In genomic region chr7:105553456-105554211, GRCm38 (mm10) we compare ENCODE assay signal across 8 mouse cellular contexts. TPM values are rescaled to one million over a fixed set of nuclear protein-coding genes. Genes with fewer than 3 reads are reported as not detected.
DNase-seq lines count a peak whose midpoint lies in the region; ATAC-seq and TF ChIP-seq lines count a peak whose summit lies in the region.

No protein-coding gene starts in this region.

- no peak for TF ChIP-seq CTCF in CH12.LX (conservative IDR thresholded peaks at IDR 0.05 in 1 of 2, IDR thresholded peaks at IDR 0.05 in 1 of 2; ENCODE audit: low read depth in 2 of 2, low read length in 2 of 2)

- peaks cover 7% of the 10 kb centered on the region for H3K36me3 ChIP-seq in heart, embryonic 11.5 days (ENCODE audit: control insufficient read depth, insufficient read depth, low read length)
- H3K36me3 ChIP-seq in CH12.LX (replicated peaks in 1 of 2; ENCODE audit: control insufficient read depth in 1 of 2, insufficient read depth in 1 of 2, low read length in 1 of 2), result peaks cover 11 to 27% of the 10 kb centered on the region in 2 experiments
- H3K36me3 ChIP-seq in forebrain, embryonic 11.5 days (ENCODE audit: control insufficient read depth, insufficient read depth, low read length), result no peaks in the 10 kb centered on the region; the same call in 1 of the 2 replicates
- H3K36me3 ChIP-seq in limb, embryonic 14.5 days (ENCODE audit: control insufficient read depth, insufficient read depth, low read length), result peaks cover 12% of the 10 kb centered on the region

- no peak for TF ChIP-seq RAD21 in CH12.LX (IDR thresholded peaks at IDR 0.05; ENCODE audit: low read depth, low read length)

- H3K9ac ChIP-seq in heart, embryonic 11.5 days (ENCODE audit: low read depth, low read length), result peak overlapping the region; percentile 77; the same call in 1 of the 2 replicates
- H3K9ac ChIP-seq in CH12.LX (ENCODE audit: insufficient read depth, low read depth), result peak overlapping the region; percentile 4; the same call in 1 of the 2 replicates
- H3K9ac ChIP-seq in forebrain, embryonic 11.5 days (ENCODE audit: low read length), result peak overlapping the region; percentile 48
- H3K9ac ChIP-seq in limb, embryonic 14.5 days (ENCODE audit: low read depth, low read length, severe bottlenecking), result peak overlapping the region; percentile 60

- TF ChIP-seq EP300 in CH12.LX (IDR thresholded peaks at IDR 0.05; ENCODE audit: low read length), result no peak

- DNase-seq in heart, adult 8-10 months (ENCODE audit: low spot score), result no peak
- DNase-seq in CH12.LX (ENCODE audit: extremely low read depth), result no peak
- DNase-seq in forebrain, embryonic 11.5 days (ENCODE audit: low spot score), result no peak
- DNase-seq in limb, embryonic 14.5 days (ENCODE audit: low spot score), result no peak
- no peak for DNase-seq in frontal cortex, postnatal 10 days (ENCODE audit: low spot score in 2 of 2)
- no peak for DNase-seq in urinary bladder, postnatal 25 days (ENCODE audit: low spot score)
- DNase-seq in embryo, embryonic 11 days, result no peak

- H3K4me3 ChIP-seq in heart, embryonic 11.5 days (ENCODE audit: low read depth, low read length), result peak overlapping the region; percentile 71
- peak overlapping the region; percentile 41 to 80 (median 76) for H3K4me3 ChIP-seq in CH12.LX (replicated peaks in 1 of 3; ENCODE audit: low read depth in 2 of 3, low read length in 2 of 3, poor library complexity in 1 of 3)
- H3K4me3 ChIP-seq in forebrain, embryonic 11.5 days (ENCODE audit: low read depth, low read length), result peak overlapping the region; percentile 42
- H3K4me3 ChIP-seq in limb, embryonic 14.5 days (replicated peaks; ENCODE audit: low read length), result peak overlapping the region; percentile 52

- in situ Hi-C loops in CH12.LX (cut with MboI; ENCODE audit: low pct_ligation_motif_present, low pct_unique_long_range_greater_than_20kb, low sequenced_read_pairs), result no loop called here

- peak overlapping the region; percentile 73; the same call in 1 of the 2 replicates for H3K27ac ChIP-seq in heart, embryonic 11.5 days (ENCODE audit: low read depth, low read length)
- no peak overlapping the region for H3K27ac ChIP-seq in CH12.LX (ENCODE audit: insufficient read depth, low read depth)
- no peak overlapping the region for H3K27ac ChIP-seq in forebrain, embryonic 11.5 days (ENCODE audit: low read depth, low read length)
- no peak overlapping the region for H3K27ac ChIP-seq in limb, embryonic 14.5 days (replicated peaks; ENCODE audit: low read depth, low read length)

- WGBS in heart, embryonic 11.5 days (ENCODE audit: insufficient replicate concordance), result 29% methylated on average over 26 of the region's 27 CpGs
- 32% methylated on average over 26 of the region's 27 CpGs for WGBS in forebrain, embryonic 11.5 days
- WGBS in limb, embryonic 14.5 days, result 29% methylated on average over 27 of the region's 27 CpGs

- ATAC-seq in heart, embryonic 11.5 days (replicated peaks; ENCODE audit: insufficient number of reproducible peaks, low FRiP score, low TSS enrichment), result no peak
- ATAC-seq in forebrain, embryonic 11.5 days (replicated peaks; ENCODE audit: low FRiP score), result peak; percentile 32; the same call in 1 of the 2 replicates
- ATAC-seq in limb, embryonic 14.5 days (ENCODE audit: low FRiP score, low read depth), result no peak

- dilution Hi-C loops in CH12.LX (cut with MboI; ENCODE audit: extremely low pct_ligation_motif_present, extremely low pct_unique_long_range_greater_than_20kb, low sequenced_read_pairs), result no loop called here

- no peaks in the 10 kb centered on the region for H3K27me3 ChIP-seq in heart, embryonic 11.5 days (ENCODE audit: control insufficient read depth, insufficient read depth, low read length)
- H3K27me3 ChIP-seq in CH12.LX (replicated peaks), result no peaks in the 10 kb centered on the region
- H3K27me3 ChIP-seq in forebrain, embryonic 11.5 days (ENCODE audit: control insufficient read depth, insufficient read depth, low read length), result no peaks in the 10 kb centered on the region
- no peaks in the 10 kb centered on the region for H3K27me3 ChIP-seq in limb, embryonic 14.5 days (ENCODE audit: control insufficient read depth, insufficient read depth, low read length)

- peak overlapping the region; percentile 68 for H3K4me2 ChIP-seq in heart, embryonic 11.5 days
- peak overlapping the region; percentile 27; the same call in 1 of the 2 replicates for H3K4me2 ChIP-seq in CH12.LX (ENCODE audit: insufficient read depth, low read depth, poor library complexity, severe bottlenecking)
- peak overlapping the region; percentile 85 for H3K4me2 ChIP-seq in forebrain, embryonic 11.5 days (ENCODE audit: low read depth, low read length, severe bottlenecking)
- H3K4me2 ChIP-seq in limb, embryonic 14.5 days (replicated peaks; ENCODE audit: low read depth, low read length, severe bottlenecking), result peak overlapping the region; percentile 75

- no peaks in the 10 kb centered on the region for H3K79me2 ChIP-seq in CH12.LX (replicated peaks; ENCODE audit: control insufficient read depth, extremely low read depth, insufficient read depth, poor library complexity, severe bottlenecking)

- H3K4me1 ChIP-seq in heart, embryonic 11.5 days (ENCODE audit: control insufficient read depth, insufficient read depth, low read length), result peaks cover 11% of the 10 kb centered on the region
- H3K4me1 ChIP-seq in CH12.LX (ENCODE audit: control insufficient read depth in 1 of 2, insufficient read depth in 2 of 2), result peaks cover 9 to 21% of the 10 kb centered on the region in 2 experiments
- 0 out of 2 replicates have a peak, but pooled peaks cover 4% of the 10 kb centered on the region for H3K4me1 ChIP-seq in forebrain, embryonic 11.5 days (replicated peaks; ENCODE audit: control insufficient read depth, insufficient read depth, low read length)
- H3K4me1 ChIP-seq in limb, embryonic 14.5 days (ENCODE audit: control insufficient read depth, insufficient read depth, low read length), result peaks cover 18% of the 10 kb centered on the region

- no peak for TF ChIP-seq POLR2A in CH12.LX (IDR thresholded peaks at IDR 0.05; ENCODE audit: low read depth, low read length)
- no peak for TF ChIP-seq POLR2A in limb, embryonic 14.5 days (IDR thresholded peaks at IDR 0.05; ENCODE audit: borderline replicate concordance, extremely low read depth, insufficient read depth, insufficient read length)

- H3K9me3 ChIP-seq in heart, embryonic 11.5 days (replicated peaks; ENCODE audit: control insufficient read depth, low read length), result no peaks in the 10 kb centered on the region
- H3K9me3 ChIP-seq in CH12.LX (replicated peaks; ENCODE audit: low read length), result no peaks in the 10 kb centered on the region
- H3K9me3 ChIP-seq in forebrain, embryonic 11.5 days (ENCODE audit: control insufficient read depth, low read length), result no peaks in the 10 kb centered on the region
- no peaks in the 10 kb centered on the region for H3K9me3 ChIP-seq in limb, embryonic 14.5 days (ENCODE audit: control insufficient read depth, low read length)

TF ChIP-seq in CH12.LX, 34 proteins besides CTCF, POLR2A, EP300 and RAD21:
- TF ChIP-seq ZNF384 (IDR thresholded peaks at IDR 0.05; ENCODE audit: low read depth, low read length) (peak; percentile 91), NELFE (IDR thresholded peaks at IDR 0.05; ENCODE audit: low read depth, low read length) (no peak), NRF1 (IDR thresholded peaks at IDR 0.05; ENCODE audit: low read depth, low read length) (no peak), IRF4 (IDR thresholded peaks at IDR 0.05; ENCODE audit: low read depth, low read length) (no peak)

RNA-seq across cellular contexts. Expression of gene Smpd1, which starts 0.5 kb away (rescaled TPM):
- polyA plus RNA-seq in heart, embryonic 11.5 days (2014; fragmentation: Nextera tagmentation; extraction: Ambion mirVana), result 53.8 and 62.2 TPM in 2 replicates
- 100 to 1,000 TPM; 168 to 182 (median 178) TPM for total RNA-seq in heart, adult 8-10 months (2022)
- total RNA-seq in CH12.LX (2012; rRNA removed) (19.3 and 22.5 TPM in 2 replicates), CH12.LX (2014; rRNA removed) (13.7 and 16.9 TPM in 2 replicates)
- 13.7 and 17.9 TPM in 2 replicates for polyA plus RNA-seq in CH12.LX (2012; ENCODE audit: insufficient read length, low read depth)
- polyA plus RNA-seq in forebrain, embryonic 11.5 days (2014; fragmentation: Nextera tagmentation; extraction: Ambion mirVana), result 35.1 and 42.1 TPM in 2 replicates
- polyA plus RNA-seq in limb, embryonic 14.5 days (2012; rRNA removed), result 33.7 and 45.5 TPM in 2 replicates
- polyA plus RNA-seq in limb, embryonic 14.5 days (2014; fragmentation: Nextera tagmentation; extraction: Ambion mirVana), result 49.5 and 52.3 TPM in 2 replicates

RNA-seq across cellular contexts. Expression of gene Apbb1, which starts 27.8 kb away (rescaled TPM):
- polyA plus RNA-seq in heart, embryonic 11.5 days (2014; fragmentation: Nextera tagmentation; extraction: Ambion mirVana), result 43.5 and 49.7 TPM in 2 replicates
- total RNA-seq in heart, adult 8-10 months (2022), result 100 to 1,000 TPM; 118 to 143 (median 136) TPM
- total RNA-seq in CH12.LX (2012; rRNA removed) (1.8 and 3.2 TPM in 2 replicates), CH12.LX (2014; rRNA removed) (1.2 and 3.3 TPM in 2 replicates)
- polyA plus RNA-seq in CH12.LX (2012; ENCODE audit: insufficient read length, low read depth), result 1.1 and 2.1 TPM in 2 replicates
- polyA plus RNA-seq in forebrain, embryonic 11.5 days (2014; fragmentation: Nextera tagmentation; extraction: Ambion mirVana), result 106 and 117 TPM in 2 replicates
- 55.1 and 80.3 TPM in 2 replicates for polyA plus RNA-seq in limb, embryonic 14.5 days (2012; rRNA removed)
- 30.3 and 34.5 TPM in 2 replicates for polyA plus RNA-seq in limb, embryonic 14.5 days (2014; fragmentation: Nextera tagmentation; extraction: Ambion mirVana)

RNA-seq across cellular contexts. Expression of gene Hpx, which starts 46.3 kb away (rescaled TPM):
- polyA plus RNA-seq in heart, embryonic 11.5 days (2014; fragmentation: Nextera tagmentation; extraction: Ambion mirVana), result 0.76 and 1.4 TPM in 2 replicates
- total RNA-seq in heart, adult 8-10 months (2022), result under 1 TPM in 1 of 4 experiments, not detected in 3; 0.28 TPM
- total RNA-seq in CH12.LX (2012; rRNA removed) (not detected in 2 replicates), CH12.LX (2014; rRNA removed) (not detected in 2 replicates)
- polyA plus RNA-seq in CH12.LX (2012; ENCODE audit: insufficient read length, low read depth), result not detected in 2 replicates
- not detected in 2 replicates for polyA plus RNA-seq in forebrain, embryonic 11.5 days (2014; fragmentation: Nextera tagmentation; extraction: Ambion mirVana)
- polyA plus RNA-seq in limb, embryonic 14.5 days (2012; rRNA removed), result 0.96 and 1.1 TPM in 2 replicates
- 0.26 TPM in 1 of 2 replicates, not detected in the other for polyA plus RNA-seq in limb, embryonic 14.5 days (2014; fragmentation: Nextera tagmentation; extraction: Ambion mirVana)

Comparison
In these comparisons a context has a peak if more than half of its experiments do, and no peak if none do; other contexts are left out.
1. H3K4me2 ChIP-seq: peak in every context shown above with its lines; median percentile 85 in forebrain, embryonic 11.5 days; 75 in limb, embryonic 14.5 days; 68 in heart, embryonic 11.5 days; 27 in CH12.LX.
2. H3K9ac ChIP-seq: peak in every context shown above with its lines; median percentile 77 in heart, embryonic 11.5 days; 60 in limb, embryonic 14.5 days; 48 in forebrain, embryonic 11.5 days; 4 in CH12.LX.
3. RNA of gene Apbb1, which starts 27.8 kb away (polyA plus RNA-seq): 106 to 117 TPM in forebrain, embryonic 11.5 days, 30.3 to 80.3 TPM in limb, embryonic 14.5 days and 43.5 to 49.7 TPM in heart, embryonic 11.5 days; 1.1 to 2.1 TPM in CH12.LX; every median in the first group is over 10 times any median in the second.
4. Peak in every context shown above with its lines, with median percentiles within 50 percentile points of each other: H3K4me3 ChIP-seq.